Mouse (Mus musculus) lung, postnatal 4 days (tissue): ENCODE data around the gene Ahnak2.
"Not testable (repeated sequence)": the region's sequence is repeated elsewhere in the genome, so short reads cannot be mapped to it uniquely, and the experiment has no call there.

Source experiments
- DNase-seq, 2 experiments: peaks; one replicate each; pipeline ENCODE4 v3.0.0; 2021

Gene Ahnak2

GRCm38 (mm10) chr12:112801864-112802846 lies at the start of gene Ahnak2:
Ahnak2 (minus strand) TSS chr12:112802657.
- DNase-seq = peak; percentile 42 to 52

- no peak for DNase-seq
Observed at GRCm38 (mm10) chr12:112851116-112851515, 48.7 kb upstream of the Ahnak2 start.

GRCm38 (mm10) chr12:112850344-112850743 lies 47.9 kb upstream of the Ahnak2 start:
- no peak for DNase-seq

- no peak for DNase-seq
Observed at GRCm38 (mm10) chr12:112849235-112850022, 47.0 kb upstream of the Ahnak2 start.

GRCm38 (mm10) chr12:112847880-112848279 lies 45.4 kb upstream of the Ahnak2 start:
- DNase-seq = no peak

- DNase-seq = peak; percentile 81 to 91
Observed at GRCm38 (mm10) chr12:112843803-112844202, 41.3 kb upstream of the Ahnak2 start.

GRCm38 (mm10) chr12:112842128-112842527 lies 39.7 kb upstream of the Ahnak2 start:
- DNase-seq = not testable (repeated sequence)

GRCm38 (mm10) chr12:112841338-112841892 lies 39.0 kb upstream of the Ahnak2 start:
- DNase-seq = not testable (repeated sequence)

- DNase-seq = no peak
Observed at GRCm38 (mm10) chr12:112840209-112841086, 38.0 kb upstream of the Ahnak2 start.

- no peak for DNase-seq
Observed at GRCm38 (mm10) chr12:112835046-112835445, 32.6 kb upstream of the Ahnak2 start.

GRCm38 (mm10) chr12:112833527-112833926 lies 31.1 kb upstream of the Ahnak2 start:
- DNase-seq = peak in 1 of 2 experiments; percentile 49

- no peak for DNase-seq
Observed at GRCm38 (mm10) chr12:112832411-112832810, 30.0 kb upstream of the Ahnak2 start.

- DNase-seq = no peak
Observed at GRCm38 (mm10) chr12:112830570-112830969, 28.1 kb upstream of the Ahnak2 start.

- DNase-seq = no peak
Observed at GRCm38 (mm10) chr12:112830141-112830540, 27.7 kb upstream of the Ahnak2 start.

- DNase-seq = peak; percentile 99
Observed at GRCm38 (mm10) chr12:112829244-112829864, 26.9 kb upstream of the Ahnak2 start, which contains the start of gene Cdca4. Cdca4 (minus strand) TSS chr12:112829423.

- DNase-seq = peak; percentile 18 to 83
Observed at GRCm38 (mm10) chr12:112828501-112829243, 26.2 kb upstream of the Ahnak2 start.

- no peak for DNase-seq
Observed at GRCm38 (mm10) chr12:112825901-112826300, 23.4 kb upstream of the Ahnak2 start.

- DNase-seq = peak in 1 of 2 experiments; percentile 29
Observed at GRCm38 (mm10) chr12:112823221-112823620, 20.8 kb upstream of the Ahnak2 start.

GRCm38 (mm10) chr12:112822676-112823075 lies 20.2 kb upstream of the Ahnak2 start:
- peak in 1 of 2 experiments; percentile 19 for DNase-seq

- no peak for DNase-seq
Observed at GRCm38 (mm10) chr12:112821974-112822373, 19.5 kb upstream of the Ahnak2 start.

GRCm38 (mm10) chr12:112821216-112821615 lies 18.8 kb upstream of the Ahnak2 start:
- peak in 1 of 2 experiments; percentile 14 for DNase-seq
